Comparison of ENCODE assay signal across 9 mouse cellular contexts in the genomic region with DNA sequence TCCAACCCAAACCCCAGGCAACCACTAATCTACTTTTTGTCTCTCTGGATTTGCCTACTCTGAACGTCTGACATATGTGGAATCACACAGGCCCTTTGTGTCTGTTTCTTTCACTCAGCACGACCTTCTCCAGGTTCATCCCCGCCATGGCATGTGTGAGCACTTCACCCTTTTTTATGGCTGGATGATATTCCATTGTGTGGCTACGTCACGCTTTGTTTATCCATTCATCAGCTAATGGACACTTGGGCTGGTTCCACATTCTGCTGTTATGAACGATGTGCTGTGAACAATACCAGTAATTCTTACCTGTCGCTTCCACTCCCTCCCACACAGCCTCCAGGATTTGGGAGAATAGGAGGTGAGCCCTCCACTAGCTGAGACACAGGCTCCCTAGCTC. TPM values are rescaled to one million over a fixed set of nuclear protein-coding genes. Genes with fewer than 3 reads are reported as not detected.
DNase-seq lines count a peak whose midpoint lies in the region; ATAC-seq lines count a peak whose summit lies in the region.
"Had no signal": no experiment of that assay in that cellular context is flagged by ENCODE, and none has a peak within 500 bp of the region (broad histone marks: within the 10 kb centered on the region; RNA-seq: fewer than 3 reads in every experiment).

No protein-coding gene starts in this region.

- H3K36me3 ChIP-seq in hindbrain, embryonic 13.5 days: peaks cover 11% of the 10 kb centered on the region
- H3K36me3 ChIP-seq in hindbrain, embryonic 11.5 days (ENCODE audit: control insufficient read depth, insufficient read depth, low read length): peaks cover 6% of the 10 kb centered on the region
- H3K36me3 ChIP-seq in embryonic facial prominence, embryonic 11.5 days (replicated peaks; ENCODE audit: control insufficient read depth, insufficient read depth, low read depth, low read length): peaks cover 14% of the 10 kb centered on the region
- H3K36me3 ChIP-seq in liver, embryonic 12.5 days: peaks cover 34% of the 10 kb centered on the region
- H3K36me3 ChIP-seq: G1E had no signal

- no peak for ATAC-seq in hindbrain, embryonic 13.5 days (ENCODE audit: low FRiP score)
- ATAC-seq in hindbrain, embryonic 11.5 days (ENCODE audit: low FRiP score): no peak
- no peak for ATAC-seq in embryonic facial prominence, embryonic 11.5 days (replicated peaks; ENCODE audit: insufficient number of reproducible peaks, low FRiP score, low TSS enrichment, low read depth)
- no peak for ATAC-seq in liver, embryonic 12.5 days

- peaks cover 53% of the 10 kb centered on the region for H3K4me1 ChIP-seq in hindbrain, embryonic 13.5 days (replicated peaks)
- H3K4me1 ChIP-seq in hindbrain, embryonic 11.5 days (replicated peaks; ENCODE audit: control insufficient read depth, insufficient read depth, low read length): peaks cover 15% of the 10 kb centered on the region
- H3K4me1 ChIP-seq in embryonic facial prominence, embryonic 11.5 days (ENCODE audit: control insufficient read depth, insufficient read depth, low read length): peaks cover 4% of the 10 kb centered on the region; the same call in 1 of the 2 replicates
- H3K4me1 ChIP-seq in liver, embryonic 12.5 days: peaks cover 70% of the 10 kb centered on the region

- H3K27ac ChIP-seq in hindbrain, embryonic 13.5 days: no peak overlapping the region; the same call in 1 of the 2 replicates
- H3K27ac ChIP-seq in hindbrain, embryonic 11.5 days (ENCODE audit: low read depth, low read length): no peak overlapping the region
- H3K27ac ChIP-seq in embryonic facial prominence, embryonic 11.5 days (replicated peaks; ENCODE audit: low read depth, low read length): no peak overlapping the region
- peak overlapping the region; percentile 94 for H3K27ac ChIP-seq in liver, embryonic 12.5 days

- WGBS in hindbrain, embryonic 13.5 days: 35% methylated on average over 7 of the region's 7 CpGs
- WGBS in hindbrain, embryonic 11.5 days: 40% methylated on average over 7 of the region's 7 CpGs
- WGBS in embryonic facial prominence, embryonic 11.5 days: 54% methylated on average over 7 of the region's 7 CpGs
- 68% methylated on average over 7 of the region's 7 CpGs for WGBS in liver, embryonic 12.5 days (ENCODE audit: insufficient replicate concordance)

- peak overlapping the region; percentile 87 for H3K4me2 ChIP-seq in hindbrain, embryonic 13.5 days
- no peak overlapping the region for H3K4me2 ChIP-seq in hindbrain, embryonic 11.5 days (replicated peaks; ENCODE audit: low read depth, low read length)
- H3K4me2 ChIP-seq in embryonic facial prominence, embryonic 11.5 days (ENCODE audit: low read depth, low read length): no peak overlapping the region; the same call in 1 of the 2 replicates
- H3K4me2 ChIP-seq in liver, embryonic 12.5 days: peak overlapping the region; percentile 98

- DNase-seq in hindbrain, embryonic 11.5 days (ENCODE audit: low spot score): no peak
- peak; percentile 55 for DNase-seq in Muller cell, postnatal 12 days (ENCODE audit: inconsistent ontology term)
- no peak for DNase-seq in embryonic facial prominence, embryonic 11.5 days (ENCODE audit: low spot score)
- no peak for DNase-seq in left cerebral cortex, adult 18-20 months (ENCODE audit: low spot score in 2 of 2)
- DNase-seq in spleen, adult 12 weeks (ENCODE audit: low spot score): no peak
- DNase-seq: spleen, adult 18-20 months had no signal

- no peak overlapping the region for H3K9ac ChIP-seq in hindbrain, embryonic 13.5 days
- H3K9ac ChIP-seq in hindbrain, embryonic 11.5 days (ENCODE audit: low read depth, low read length): no peak overlapping the region
- H3K9ac ChIP-seq in embryonic facial prominence, embryonic 11.5 days (replicated peaks; ENCODE audit: low read length): no peak overlapping the region
- H3K9ac ChIP-seq in liver, embryonic 12.5 days: no peak overlapping the region

- H3K27me3 ChIP-seq in hindbrain, embryonic 13.5 days: peaks cover 43% of the 10 kb centered on the region
- no peaks in the 10 kb centered on the region for H3K27me3 ChIP-seq in hindbrain, embryonic 11.5 days (ENCODE audit: control insufficient read depth, insufficient read depth, low read length)
- H3K27me3 ChIP-seq in embryonic facial prominence, embryonic 11.5 days (ENCODE audit: control insufficient read depth, insufficient read depth, low read length): no peaks in the 10 kb centered on the region
- peaks cover 28% of the 10 kb centered on the region for H3K27me3 ChIP-seq in liver, embryonic 12.5 days (replicated peaks)

- H3K4me3 ChIP-seq in hindbrain, embryonic 13.5 days: no peak overlapping the region
- H3K4me3 ChIP-seq in hindbrain, embryonic 11.5 days (ENCODE audit: low read depth, low read length): no peak overlapping the region
- H3K4me3 ChIP-seq in embryonic facial prominence, embryonic 11.5 days (ENCODE audit: low read depth, low read length): 0 out of 2 replicates have a peak overlapping the region, but pooled peaks have one; percentile 9
- H3K4me3 ChIP-seq in liver, embryonic 12.5 days: peak overlapping the region; percentile 66; the same call in 1 of the 2 replicates

- H3K9me3 ChIP-seq in hindbrain, embryonic 13.5 days: peaks cover 5% of the 10 kb centered on the region; the same call in 1 of the 2 replicates
- H3K9me3 ChIP-seq in hindbrain, embryonic 11.5 days (ENCODE audit: control insufficient read depth, low read length): peaks cover 3% of the 10 kb centered on the region; the same call in 1 of the 2 replicates
- H3K9me3 ChIP-seq in embryonic facial prominence, embryonic 11.5 days (replicated peaks; ENCODE audit: control insufficient read depth, low read length): no peaks in the 10 kb centered on the region
- peaks cover 9% of the 10 kb centered on the region for H3K9me3 ChIP-seq in liver, embryonic 12.5 days (replicated peaks)

RNA-seq across cellular contexts. Expression of gene Smad6, which starts 5.8 kb away (rescaled TPM):
- polyA plus RNA-seq in hindbrain, embryonic 13.5 days (2015; fragmentation: Nextera tagmentation; extraction: Ambion mirVana): 2.3 and 2.8 TPM in 2 replicates
- 5.5 and 7.1 TPM in 2 replicates for polyA plus RNA-seq in hindbrain, embryonic 11.5 days (2014; fragmentation: Nextera tagmentation; extraction: Ambion mirVana)
- polyA plus RNA-seq in embryonic facial prominence, embryonic 11.5 days (2014; fragmentation: Nextera tagmentation; extraction: Ambion mirVana): 9.3 and 9.8 TPM in 2 replicates
- 11.7 and 12.9 TPM in 2 replicates for polyA plus RNA-seq in liver, embryonic 12.5 days (2016; fragmentation: Nextera tagmentation; extraction: Ambion mirVana)
- 1 to 10 TPM; 2.1 to 2.5 TPM for total RNA-seq in left cerebral cortex, adult 18-20 months (2021)

Comparison
In these comparisons a context has a peak if more than half of its experiments do, and no peak if none do; other contexts are left out.
1. H3K4me2 ChIP-seq: peak in hindbrain, embryonic 13.5 days (single experiment) and liver, embryonic 12.5 days (single experiment); none in hindbrain, embryonic 11.5 days (single experiment) and embryonic facial prominence, embryonic 11.5 days (single experiment).
2. H3K4me3 ChIP-seq: peak in embryonic facial prominence, embryonic 11.5 days (single experiment) and liver, embryonic 12.5 days (single experiment); none in hindbrain, embryonic 13.5 days (single experiment) and hindbrain, embryonic 11.5 days (single experiment).